Mouse (Mus musculus): ENCODE data around the gene App. TPM values are rescaled to one million over a fixed set of nuclear protein-coding genes. Genes with fewer than 3 reads are reported as not detected.
A peak's percentile ranks its signal among the peaks of the same experiment; 100 is the strongest.

Gene App
- polyA plus RNA-seq, 1 experiment from 2014 or later, result 229 TPM

DNA sequence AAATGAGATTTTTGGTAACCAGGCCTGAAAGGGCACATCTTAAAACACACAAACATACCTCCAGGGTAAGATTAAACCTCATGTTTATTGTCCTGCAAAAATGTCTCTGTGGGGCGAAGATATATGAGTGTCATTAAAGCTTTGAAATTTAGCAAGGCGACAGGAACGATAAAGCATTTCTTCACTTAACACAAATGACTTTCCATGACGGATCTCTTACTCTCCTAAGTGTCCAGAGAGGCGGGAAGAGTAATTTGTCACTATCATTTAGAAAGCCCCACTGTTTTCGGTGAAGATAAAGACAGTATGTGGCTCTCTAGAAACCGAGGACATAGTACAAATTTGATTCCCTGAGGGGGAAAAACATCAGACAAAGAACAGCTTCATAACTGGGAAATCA lies 8.4 kb downstream of the App start:
- 37% methylated on average over 7 of the region's 7 CpGs for WGBS

DNA sequence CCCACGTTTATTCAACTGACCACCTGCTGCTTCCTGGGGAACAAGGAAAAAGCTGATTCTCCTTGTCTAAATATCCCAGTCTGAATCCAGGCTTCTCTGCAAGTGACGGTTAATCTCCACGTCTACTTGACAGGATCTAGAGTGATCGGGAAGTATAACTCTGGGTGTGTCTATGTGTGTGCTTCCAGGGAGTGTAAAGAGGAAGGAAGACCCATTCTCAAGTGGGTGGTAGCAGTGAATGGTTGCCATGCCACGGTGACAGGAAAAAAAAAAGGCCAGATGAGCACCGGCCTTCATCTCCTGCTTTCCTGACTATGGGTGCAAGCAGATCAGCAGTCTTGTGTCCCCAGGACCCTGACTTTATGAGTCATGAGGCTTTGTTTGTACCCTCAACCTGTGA lies 10.8 kb downstream of the App start:
- Histone ChIP-seq H3K4me1 (ENCODE audit: insufficient read depth) (no peaks in the 10 kb centered on the region), H3K9me3 (ENCODE audit: low read depth, low read length) (no peaks in the 10 kb centered on the region), H3K4me2 (no peak overlapping the region), H3K27me3 (ENCODE audit: insufficient read depth, low read length) (no peaks in the 10 kb centered on the region), H3K4me3 (ENCODE audit: low read depth, low read length) (no peak overlapping the region), H3K9ac (no peak overlapping the region), H3K36me3 (ENCODE audit: insufficient read depth) (no peaks in the 10 kb centered on the region), H3K27ac (ENCODE audit: low read depth) (no peak overlapping the region)
- TF ChIP-seq CTCF (IDR thresholded peaks at IDR 0.05; ENCODE audit: low read depth), result no peak
- WGBS, result 75% methylated on average over 6 of the region's 6 CpGs
- DNase-seq (no peak), ATAC-seq (ENCODE audit: insufficient read depth) (no peak)

More for the DNA sequence above, 8.4 kb downstream of the App start:
- no peak for TF ChIP-seq CTCF (IDR thresholded peaks at IDR 0.05; ENCODE audit: low read depth)
- DNase-seq, result no peak
- Histone ChIP-seq H3K9me3 (ENCODE audit: low read depth, low read length) (no peaks in the 10 kb centered on the region), H3K4me3 (ENCODE audit: low read depth, low read length) (no peak overlapping the region), H3K9ac (no peak overlapping the region), H3K4me2 (no peak overlapping the region), H3K27me3 (ENCODE audit: insufficient read depth, low read length) (no peaks in the 10 kb centered on the region), H3K36me3 (ENCODE audit: insufficient read depth) (peaks cover 5% of the 10 kb centered on the region), H3K27ac (ENCODE audit: low read depth) (no peak overlapping the region), H3K4me1 (ENCODE audit: insufficient read depth) (peaks cover 14% of the 10 kb centered on the region; the same call in 1 of the 2 replicates)
- no peak for ATAC-seq (ENCODE audit: insufficient read depth)

GRCm38 (mm10) chr16:85160140-85160539 lies 13.4 kb downstream of the App start:
- WGBS, result 47% methylated on average over 2 of the region's 2 CpGs
- Histone ChIP-seq H3K4me2 (no peak overlapping the region), H3K27ac (ENCODE audit: low read depth) (no peak overlapping the region), H3K9ac (no peak overlapping the region), H3K9me3 (ENCODE audit: low read depth, low read length) (no peaks in the 10 kb centered on the region), H3K4me3 (ENCODE audit: low read depth, low read length) (no peak overlapping the region), H3K4me1 (ENCODE audit: insufficient read depth) (no peaks in the 10 kb centered on the region; the same call in 1 of the 2 replicates), H3K27me3 (ENCODE audit: insufficient read depth, low read length) (no peaks in the 10 kb centered on the region), H3K36me3 (ENCODE audit: insufficient read depth) (no peaks in the 10 kb centered on the region)
- ATAC-seq (ENCODE audit: insufficient read depth) (no peak), DNase-seq (no peak)
- no peak for TF ChIP-seq CTCF (IDR thresholded peaks at IDR 0.05; ENCODE audit: low read depth)

- H3K9ac ChIP-seq, result no peak overlapping the region
- no peaks in the 10 kb centered on the region for H3K27me3 ChIP-seq (ENCODE audit: insufficient read depth, low read length)
- no peaks in the 10 kb centered on the region for H3K36me3 ChIP-seq (ENCODE audit: insufficient read depth)
- H3K4me2 ChIP-seq, result no peak overlapping the region
- TF ChIP-seq CTCF (IDR thresholded peaks at IDR 0.05; ENCODE audit: low read depth), result no peak
- H3K4me3 ChIP-seq (ENCODE audit: low read depth, low read length), result no peak overlapping the region
- ATAC-seq (ENCODE audit: insufficient read depth) (no peak), DNase-seq (no peak)
- peaks cover 7% of the 10 kb centered on the region; the same call in 1 of the 2 replicates for H3K4me1 ChIP-seq (ENCODE audit: insufficient read depth)
- H3K9me3 ChIP-seq (ENCODE audit: low read depth, low read length), result no peaks in the 10 kb centered on the region
- H3K27ac ChIP-seq (ENCODE audit: low read depth), result 0 out of 2 replicates have a peak overlapping the region, but pooled peaks have one; percentile 3
- WGBS, result 50% methylated on average over 11 of the region's 11 CpGs
These were observed 15.6 kb downstream of the App start for GRCm38 (mm10) chr16:85157796-85158546.

- no peak for ATAC-seq (ENCODE audit: insufficient read depth)
- no peak for TF ChIP-seq CTCF (IDR thresholded peaks at IDR 0.05; ENCODE audit: low read depth)
- Histone ChIP-seq H3K4me2 (no peak overlapping the region), H3K4me3 (ENCODE audit: low read depth, low read length) (no peak overlapping the region), H3K9me3 (ENCODE audit: low read depth, low read length) (no peaks in the 10 kb centered on the region), H3K27me3 (ENCODE audit: insufficient read depth, low read length) (no peaks in the 10 kb centered on the region), H3K27ac (ENCODE audit: low read depth) (no peak overlapping the region), H3K9ac (no peak overlapping the region), H3K36me3 (ENCODE audit: insufficient read depth) (no peaks in the 10 kb centered on the region), H3K4me1 (ENCODE audit: insufficient read depth) (peaks cover 9% of the 10 kb centered on the region; the same call in 1 of the 2 replicates)
- no peak for DNase-seq
- WGBS, result 96% methylated on average over 2 of the region's 2 CpGs
These were observed 16.4 kb downstream of the App start for GRCm38 (mm10) chr16:85157156-85157555.

- Histone ChIP-seq H3K36me3 (ENCODE audit: insufficient read depth) (no peaks in the 10 kb centered on the region), H3K9ac (no peak overlapping the region), H3K4me2 (no peak overlapping the region), H3K9me3 (ENCODE audit: low read depth, low read length) (no peaks in the 10 kb centered on the region), H3K4me1 (ENCODE audit: insufficient read depth) (peaks cover 17% of the 10 kb centered on the region), H3K4me3 (ENCODE audit: low read depth, low read length) (no peak overlapping the region), H3K27ac (ENCODE audit: low read depth) (no peak overlapping the region; the same call in 1 of the 2 replicates), H3K27me3 (ENCODE audit: insufficient read depth, low read length) (no peaks in the 10 kb centered on the region)
- ATAC-seq (ENCODE audit: insufficient read depth) (0 out of 2 replicates have a peak, but pooled peaks have one; percentile 55), DNase-seq (peak; percentile 46)
- no peak for TF ChIP-seq CTCF (IDR thresholded peaks at IDR 0.05; ENCODE audit: low read depth)
- WGBS, result 57% methylated on average over 10 of the region's 10 CpGs
These were observed 17.7 kb downstream of the App start for GRCm38 (mm10) chr16:85155836-85156235.

GRCm38 (mm10) chr16:85152457-85152856 lies 21.1 kb downstream of the App start:
- Histone ChIP-seq H3K9ac (no peak overlapping the region), H3K27ac (ENCODE audit: low read depth) (no peak overlapping the region), H3K9me3 (ENCODE audit: low read depth, low read length) (no peaks in the 10 kb centered on the region), H3K4me2 (no peak overlapping the region), H3K27me3 (ENCODE audit: insufficient read depth, low read length) (no peaks in the 10 kb centered on the region), H3K4me1 (ENCODE audit: insufficient read depth) (peaks cover 17% of the 10 kb centered on the region), H3K4me3 (ENCODE audit: low read depth, low read length) (no peak overlapping the region), H3K36me3 (ENCODE audit: insufficient read depth) (no peaks in the 10 kb centered on the region)
- DNase-seq, result no peak
- WGBS, result 74% methylated on average over 8 of the region's 8 CpGs
- no peak for TF ChIP-seq CTCF (IDR thresholded peaks at IDR 0.05; ENCODE audit: low read depth)
- ATAC-seq (ENCODE audit: insufficient read depth), result no peak

Data from lung, embryonic 14.5 days (tissue).